Mouse (Mus musculus) heart, embryonic 16.5 days (tissue): ENCODE results near the gene Mapre3. TPM values are rescaled to one million over a fixed set of nuclear protein-coding genes. Genes with fewer than 3 reads are reported as not detected.

Experiments
- ATAC-seq: fragments of 200-750 bp; cut with Nextera tagmentation; replicated peaks from 2 replicates; pipeline ENCODE4 v1.8.0; 2017; ENCODE audit warnings: moderate number of reproducible peaks; ENCODE audit not compliant: insufficient read depth, low FRiP score; ENCODE audit errors: extremely low read depth
- H3K27ac ChIP-seq: fragments of 300-500 bp; sonication (generic); 2 replicates; pipeline ENCODE4 v1.5.1; 2014; ENCODE audit warnings: mild to moderate bottlenecking, low read length, control low read depth, moderate library complexity
- H3K27me3 ChIP-seq: fragments of 300-500 bp; sonication (generic); 2 replicates; pipeline ENCODE4 v1.6.1; 2014; ENCODE audit warnings: low read length, mixed read lengths; ENCODE audit not compliant: control insufficient read depth, insufficient read depth
- H3K36me3 ChIP-seq: fragments of 300-500 bp; sonication (generic); 2 replicates; pipeline ENCODE4 v1.6.1; 2014; ENCODE audit not compliant: control insufficient read depth, insufficient read depth
- H3K4me1 ChIP-seq: fragments of 300-500 bp; sonication (generic); 2 replicates; pipeline ENCODE4 v1.6.1; 2014; ENCODE audit warnings: low read length, mixed read lengths; ENCODE audit not compliant: control insufficient read depth, insufficient read depth
- H3K4me2 ChIP-seq: fragments of 300-500 bp; sonication (generic); 2 replicates; pipeline ENCODE4 v1.6.1; 2014; ENCODE audit warnings: low read depth, mild to moderate bottlenecking, control low read depth, low read length
- H3K4me3 ChIP-seq: fragments of 300-500 bp; sonication (generic); 2 replicates; pipeline ENCODE4 v1.5.1; 2014; ENCODE audit warnings: mild to moderate bottlenecking, control low read depth, low read length
- H3K9ac ChIP-seq: fragments of 300-500 bp; sonication (generic); 2 replicates; pipeline ENCODE4 v1.6.1; 2014; ENCODE audit warnings: low read length, control low read depth
- H3K9me3 ChIP-seq: fragments of 300-500 bp; sonication (generic); replicated peaks from 2 replicates; pipeline ENCODE4 v1.6.1; 2016; ENCODE audit warnings: low read length; ENCODE audit not compliant: control insufficient read depth
- WGBS: fragments of 180-500 bp; shearing (Covaris S2); extraction: QIAGEN DNeasy Blood & Tissue Kit; methylation state at CpG from one replicate; pipeline ENCODE4 v1.1.7; 2014; 5-methylcytosine and 5-hydroxymethylcytosine counted together
- polyA plus RNA-seq: library from polyadenylated mRNA; unstranded; fragments of >200 nt; fragmentation: Nextera tagmentation; extraction: Ambion mirVana; gene quantifications from 2 replicates; pipeline ENCODE4 v1.2.1, GENCODE M21; 2015

Mapre3 gene
- polyA plus RNA-seq, 1 experiment from 2014 or later, result 18.2 TPM

- 47% methylated on average over 6 of the region's 6 CpGs for WGBS
- Histone ChIP-seq H3K4me1 (peaks cover 32% of the 10 kb centered on the region), H3K9ac (peak overlapping the region; percentile 78), H3K4me2 (peak overlapping the region; percentile 73), H3K36me3 (peaks cover 5% of the 10 kb centered on the region), H3K27ac (peak overlapping the region; percentile 96), H3K9me3 (no peaks in the 10 kb centered on the region), H3K27me3 (no peaks in the 10 kb centered on the region), H3K4me3 (peak overlapping the region; percentile 59)
- ATAC-seq, result no peak
These were observed 100.4 kb downstream of the Mapre3 start for GRCm38 (mm10) chr5:30914849-30915248.

DNA sequence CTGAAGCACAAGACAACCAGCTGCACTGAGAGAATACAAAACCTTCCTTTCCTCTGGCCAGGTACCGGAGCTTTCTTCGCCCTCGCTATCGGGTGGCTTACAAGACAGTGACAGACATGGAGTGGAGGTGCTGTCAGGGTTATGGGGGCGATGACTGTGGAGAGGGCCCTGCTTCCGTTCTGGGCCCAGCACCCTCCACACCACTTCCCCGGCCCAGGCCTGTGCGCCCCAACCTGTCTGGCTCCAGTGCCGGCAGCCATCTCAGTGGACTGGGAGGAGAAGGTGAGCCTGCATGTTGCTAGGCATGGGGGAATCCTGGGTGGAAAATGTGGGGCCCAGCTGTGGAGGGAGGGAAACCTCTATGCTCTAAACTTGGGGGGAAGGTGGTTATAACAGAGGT lies 101.0 kb downstream of the Mapre3 start:
- Histone ChIP-seq H3K27ac (peak overlapping the region; percentile 96), H3K9ac (peak overlapping the region; percentile 78), H3K4me1 (peaks cover 35% of the 10 kb centered on the region), H3K36me3 (peaks cover 5% of the 10 kb centered on the region), H3K4me3 (peak overlapping the region; percentile 59), H3K4me2 (peak overlapping the region; percentile 73), H3K9me3 (no peaks in the 10 kb centered on the region), H3K27me3 (no peaks in the 10 kb centered on the region)
- no peak for ATAC-seq
- WGBS, result 58% methylated on average over 9 of the region's 9 CpGs

Other genes starting within 250 kb of the Mapre3 start
- 15.3 and 19.2 TPM in 2 replicates for gene Kcnk3, start 226.5 kb upstream of the Mapre3 start, polyA plus RNA-seq
- 25.6 and 25.7 TPM in 2 replicates for gene Slc35f6, start 166.7 kb upstream of the Mapre3 start, polyA plus RNA-seq
- gene Cenpa, start 147.9 kb upstream of the Mapre3 start, polyA plus RNA-seq, result 210 and 225 TPM in 2 replicates
- 2.0 and 2.2 TPM in 2 replicates for gene Dpysl5, start 103.1 kb upstream of the Mapre3 start, polyA plus RNA-seq
- gene Tmem214, start 53.4 kb downstream of the Mapre3 start, polyA plus RNA-seq, result 58.8 and 61.7 TPM in 2 replicates
- gene Agbl5, start 74.1 kb downstream of the Mapre3 start, polyA plus RNA-seq, result 10.8 and 11.8 TPM in 2 replicates
- 349 and 355 TPM in 2 replicates for gene Ost4, start 93.1 kb downstream of the Mapre3 start, polyA plus RNA-seq
- gene Emilin1, start 98.8 kb downstream of the Mapre3 start, polyA plus RNA-seq, result 145 and 157 TPM in 2 replicates
- 12.9 and 15.0 TPM in 2 replicates for gene Khk, start 106.8 kb downstream of the Mapre3 start, polyA plus RNA-seq
- gene Cgref1, start 130.9 kb downstream of the Mapre3 start, polyA plus RNA-seq, result 2.6 and 2.7 TPM in 2 replicates
- gene Preb, start 145.7 kb downstream of the Mapre3 start, polyA plus RNA-seq, result 95.9 and 96.5 TPM in 2 replicates
- gene Tcf23, start 154.0 kb downstream of the Mapre3 start, polyA plus RNA-seq, result 0.09 and 0.24 TPM in 2 replicates
- gene Atraid, start 233.7 kb downstream of the Mapre3 start, polyA plus RNA-seq, result 117 and 121 TPM in 2 replicates
- gene Slc5a6, start 234.3 kb downstream of the Mapre3 start, polyA plus RNA-seq, result 9.4 and 9.5 TPM in 2 replicates
- 14.4 and 18.4 TPM in 2 replicates for gene Cad, start 240.1 kb downstream of the Mapre3 start, polyA plus RNA-seq